Mouse (Mus musculus) layer of hippocampus, postnatal 36 days (tissue): ENCODE results near the gene Cyfip1. TPM values are rescaled to one million over a fixed set of nuclear protein-coding genes. Genes with fewer than 3 reads are reported as not detected.

Experiments
- DNase-seq, 2 experiments: peaks; one replicate each; pipeline ENCODE4 v3.0.0; 2022
- total RNA-seq, 2 experiments: library from RNA; stranded (reverse); gene quantifications; 2 replicates each; pipeline ENCODE4 v1.2.3; 2021

Gene Cyfip1
- total RNA-seq, 2 experiments from 2014 or later = 107 to 121 TPM

DNA sequence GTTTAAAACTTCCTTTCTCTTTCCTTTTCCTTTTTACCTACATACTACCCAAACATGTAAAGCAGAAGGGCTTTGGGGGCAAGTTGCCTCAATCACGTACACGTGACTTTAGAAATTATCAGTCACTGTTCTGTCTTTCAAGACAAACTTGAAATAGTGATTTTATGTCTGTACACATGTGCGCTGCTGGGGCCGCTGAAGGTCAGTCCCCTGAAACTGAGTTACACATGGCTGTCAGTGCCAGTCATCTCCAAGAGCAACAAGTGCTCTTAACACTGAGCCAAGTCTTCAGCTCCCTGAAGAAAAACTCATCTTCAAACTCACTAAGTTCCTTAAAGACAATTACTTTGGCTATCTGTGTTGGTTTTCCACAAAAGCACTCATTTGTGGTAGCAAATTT, 116.4 kb downstream of the Cyfip1 start:
- DNase-seq = no peak

DNA sequence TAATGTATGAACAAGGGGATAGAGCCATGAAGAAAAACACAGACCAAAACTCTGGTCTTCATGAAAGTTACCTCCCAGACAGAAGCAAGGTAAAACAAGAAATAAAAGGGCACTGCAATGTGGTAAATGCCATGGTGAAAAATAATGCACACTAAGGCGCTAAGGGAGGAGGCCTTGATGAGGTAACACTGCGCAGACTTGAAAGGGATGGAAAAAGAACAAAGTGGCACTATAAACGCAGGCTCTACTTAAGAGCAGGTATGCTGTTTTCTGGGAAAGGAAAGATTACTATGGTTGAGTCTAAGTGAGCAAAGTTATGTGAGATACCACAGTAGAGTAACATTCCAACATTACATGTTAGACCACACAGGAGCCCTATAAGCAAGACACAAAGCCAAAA, 118.3 kb downstream of the Cyfip1 start:
- no peak for DNase-seq

GRCm38 (mm10) chr7:55960506-55960905, 119.0 kb downstream of the Cyfip1 start:
- DNase-seq = no peak

GRCm38 (mm10) chr7:55962004-55962908, 120.7 kb downstream of the Cyfip1 start, which contains the start of gene Nipa2:
Gene Nipa2, minus strand, starts transcription at chr7:55962476.
- peak; percentile 90 to 93 for DNase-seq

- no peak for DNase-seq
These were observed 125.4 kb downstream of the Cyfip1 start for GRCm38 (mm10) chr7:55966866-55967460.

- no peak for DNase-seq
These were observed 126.8 kb downstream of the Cyfip1 start for GRCm38 (mm10) chr7:55968258-55968901.

GRCm38 (mm10) chr7:55969415-55969814, 127.9 kb downstream of the Cyfip1 start:
- DNase-seq = no peak

- DNase-seq = no peak
These were observed 132.9 kb downstream of the Cyfip1 start for GRCm38 (mm10) chr7:55974429-55974828.

DNA sequence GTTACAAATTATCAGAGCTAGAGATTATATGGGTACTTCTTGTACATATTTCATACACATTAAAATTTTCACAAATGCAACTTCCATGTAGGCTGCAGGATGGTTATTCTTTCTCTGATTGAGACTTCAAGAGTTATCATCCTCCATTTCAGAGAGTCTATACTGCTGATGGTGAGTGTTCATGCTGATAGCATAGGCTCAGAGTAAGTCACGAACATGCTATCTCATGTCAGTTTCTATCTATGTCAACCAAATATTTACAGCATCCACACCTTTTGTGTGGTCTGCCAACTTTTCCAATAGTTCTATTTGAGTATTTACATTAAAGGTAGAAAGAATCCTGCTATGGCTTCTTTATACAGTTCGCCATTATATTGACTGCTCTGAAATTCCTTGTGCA, 140.0 kb downstream of the Cyfip1 start:
- DNase-seq = no peak

Other genes starting within 250 kb of the Cyfip1 start
- gene Siglech, start 73.6 kb upstream of the Cyfip1 start, total RNA-seq = 10 to 100 TPM; 12.4 to 13.5 TPM
- 10 to 100 TPM; 30.3 to 30.9 TPM for gene Tubgcp5, start 47.6 kb upstream of the Cyfip1 start, total RNA-seq
- 10 to 100 TPM; 44.9 to 61.6 TPM for gene Nipa2, start 120.7 kb downstream of the Cyfip1 start, total RNA-seq
- 10 to 100 TPM; 60.5 to 61.2 TPM for gene Nipa1, start 178.2 kb downstream of the Cyfip1 start, total RNA-seq
- 100 to 1,000 TPM; 138 to 151 TPM for gene Herc2, start 208.5 kb downstream of the Cyfip1 start, total RNA-seq